Mouse (Mus musculus) myocyte (in vitro differentiated cells): Measurements from ENCODE around the gene Ebf4.

Source experiments
- CEBPB ChIP-seq: IDR thresholded peaks from 2 replicates; pipeline ENCODE4 v1.6.1; 2011; ENCODE audit warnings: mild to moderate bottlenecking, moderate library complexity; ENCODE audit not compliant: poor library complexity, insufficient read depth, severe bottlenecking
- MAX ChIP-seq: IDR thresholded peaks from one replicate; pipeline ENCODE4 v1.6.1; 2011; ENCODE audit warnings: low read depth, mild to moderate bottlenecking, control low read depth
- POLR2A ChIP-seq: IDR thresholded peaks from one replicate; pipeline ENCODE4 v1.6.1; 2011; ENCODE audit warnings: low read depth, mild to moderate bottlenecking, control low read depth, moderate library complexity; ENCODE audit not compliant: insufficient read length
- POLR2AphosphoS2 ChIP-seq: IDR thresholded peaks from one replicate; pipeline ENCODE4 v1.6.1; 2011; ENCODE audit warnings: low read depth, control low read depth; ENCODE audit not compliant: insufficient read length
- TCF3 ChIP-seq: IDR thresholded peaks from one replicate; pipeline ENCODE4 v1.6.1; 2011; ENCODE audit warnings: low read depth, control low read depth; ENCODE audit not compliant: insufficient read length

DNA sequence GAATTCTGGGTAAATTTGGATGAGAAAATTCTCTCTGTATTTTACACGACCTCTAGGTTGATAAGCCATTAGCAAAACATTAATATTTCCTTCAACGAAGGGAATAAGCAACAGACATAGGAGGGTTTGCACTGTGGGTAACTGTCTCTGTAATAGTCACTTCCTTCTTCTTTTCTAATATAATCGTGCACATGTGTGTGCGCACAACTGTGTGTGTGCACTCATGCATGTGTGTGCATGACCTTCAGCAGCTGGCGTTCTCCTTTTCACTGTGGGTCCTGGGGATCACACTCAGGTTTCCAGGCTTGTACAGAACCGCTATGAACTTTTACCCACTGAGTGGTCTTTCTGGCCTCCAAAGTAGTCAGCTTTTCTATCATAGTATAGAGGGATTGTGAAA is 40.1 kb downstream of the Ebf4 start:
- no peak for TF ChIP-seq POLR2A
- no peak for TF ChIP-seq CEBPB
- TF ChIP-seq TCF3, result no peak
- TF ChIP-seq MAX, result no peak
- TF ChIP-seq POLR2AphosphoS2, result no peak
